Mouse (Mus musculus) forebrain, postnatal 0 days (tissue): ENCODE measurements around the gene Nr2f1. TPM values are rescaled to one million over a fixed set of nuclear protein-coding genes. Genes with fewer than 3 reads are reported as not detected.
A peak's percentile ranks its signal among the peaks of the same experiment; 100 is the strongest.

Source experiments
- ATAC-seq: fragments of 200-750 bp; cut with Nextera tagmentation; 2 replicates; pipeline ENCODE4 v1.8.0; 2017; ENCODE audit warnings: mild to moderate bottlenecking, moderate library complexity
- DNase-seq: peaks from one replicate; pipeline ENCODE4 v3.0.0-alpha.2; 2015
- H3K27ac ChIP-seq: fragments of 300-500 bp; sonication (generic); 2 replicates; pipeline ENCODE4 v1.5.1; 2014; ENCODE audit warnings: low read depth, mild to moderate bottlenecking, antibody characterized with exemption, low read length, moderate library complexity, mixed read lengths
- H3K27me3 ChIP-seq: fragments of 300-500 bp; sonication (generic); 2 replicates; pipeline ENCODE4 v1.6.1; 2014; ENCODE audit warnings: mild to moderate bottlenecking, low read length, mixed read lengths; ENCODE audit not compliant: insufficient read depth
- H3K36me3 ChIP-seq: fragments of 300-500 bp; sonication (generic); 2 replicates; pipeline ENCODE4 v1.6.1; 2014; ENCODE audit warnings: mild to moderate bottlenecking, moderate library complexity; ENCODE audit not compliant: insufficient read depth
- H3K4me1 ChIP-seq: fragments of 300-500 bp; sonication (generic); 2 replicates; pipeline ENCODE4 v1.6.1; 2014; ENCODE audit warnings: antibody characterized with exemption; ENCODE audit not compliant: insufficient read depth
- H3K4me2 ChIP-seq: fragments of 300-500 bp; sonication (generic); 2 replicates; pipeline ENCODE4 v1.6.1; 2014; ENCODE audit warnings: low read depth, mild to moderate bottlenecking, moderate library complexity
- H3K4me3 ChIP-seq: fragments of 300-500 bp; sonication (generic); 2 replicates; pipeline ENCODE4 v1.5.1; 2014; ENCODE audit warnings: low read depth, low read length, mixed read lengths
- H3K9ac ChIP-seq: fragments of 300-500 bp; sonication (generic); 2 replicates; pipeline ENCODE4 v1.6.1; 2014; ENCODE audit warnings: mild to moderate bottlenecking
- H3K9me3 ChIP-seq: fragments of 300-500 bp; sonication (generic); 2 replicates; pipeline ENCODE4 v1.6.1; 2016; ENCODE audit warnings: low read length
- CTCF ChIP-seq: sonication (generic); IDR thresholded peaks from 2 replicates; pipeline ENCODE4 v1.5.1; 2016; ENCODE audit warnings: antibody characterized with exemption, control low read depth, low read depth
- WGBS: fragments of 180-500 bp; shearing (Covaris S2); extraction: QIAGEN DNeasy Blood & Tissue Kit; methylation state at CpG from one replicate; pipeline ENCODE4 v1.1.7; 2014; 5-methylcytosine and 5-hydroxymethylcytosine counted together
- polyA plus RNA-seq: library from polyadenylated mRNA; unstranded; fragments of >200 nt; fragmentation: Nextera tagmentation; extraction: Ambion mirVana; gene quantifications from 2 replicates; pipeline ENCODE4 v1.2.1, GENCODE M21; 2015
- total RNA-seq: library from RNA; depleted of rRNA; stranded (reverse); fragments of >200 nt; gene quantifications from 2 replicates; pipeline ENCODE4 v1.2.3, GENCODE M21; 2014

The Nr2f1 gene
- total and polyA plus RNA-seq, 2 experiments from 2014 or later, result 89.1 to 250 TPM

- no peak for TF ChIP-seq CTCF
- Histone ChIP-seq H3K4me3 (peak overlapping the region; percentile 34), H3K4me2 (peak overlapping the region; percentile 54), H3K36me3 (no peaks in the 10 kb centered on the region), H3K4me1 (0 out of 2 replicates have a peak, but pooled peaks cover 5% of the 10 kb centered on the region), H3K9me3 (no peaks in the 10 kb centered on the region), H3K27me3 (0 out of 2 replicates have a peak, but pooled peaks cover 5% of the 10 kb centered on the region), H3K9ac (peak overlapping the region; percentile 54), H3K27ac (peak overlapping the region; percentile 83)
- DNase-seq, result peak; percentile 69
- ATAC-seq, result peak; percentile 28
- 5% methylated on average over 38 of the region's 38 CpGs for WGBS
Observed at GRCm38 (mm10) chr13:78179312-78180097, 20.1 kb downstream of the Nr2f1 start.

GRCm38 (mm10) chr13:78178771-78179170, 20.8 kb downstream of the Nr2f1 start:
- Histone ChIP-seq H3K4me3 (peak overlapping the region; percentile 34), H3K27ac (peak overlapping the region; percentile 83), H3K4me2 (peak overlapping the region; percentile 54), H3K4me1 (0 out of 2 replicates have a peak, but pooled peaks cover 5% of the 10 kb centered on the region), H3K9ac (peak overlapping the region; percentile 54), H3K27me3 (peaks cover 9% of the 10 kb centered on the region), H3K36me3 (no peaks in the 10 kb centered on the region), H3K9me3 (no peaks in the 10 kb centered on the region)
- no peak for TF ChIP-seq CTCF
- ATAC-seq (no peak), DNase-seq (peak; percentile 46)
- WGBS, result 15% methylated on average over 5 of the region's 5 CpGs

- no peak for TF ChIP-seq CTCF
- Histone ChIP-seq H3K27ac (0 out of 2 replicates have a peak overlapping the region, but pooled peaks have one; percentile 83), H3K4me2 (peak overlapping the region; percentile 19; the same call in 1 of the 2 replicates), H3K4me1 (0 out of 2 replicates have a peak, but pooled peaks cover 5% of the 10 kb centered on the region), H3K9me3 (no peaks in the 10 kb centered on the region), H3K9ac (peak overlapping the region; percentile 31), H3K4me3 (no peak overlapping the region), H3K27me3 (peaks cover 9% of the 10 kb centered on the region), H3K36me3 (no peaks in the 10 kb centered on the region)
- 23% methylated on average over 1 of the region's 1 CpGs for WGBS
- peak; percentile 40 for DNase-seq
- ATAC-seq, result no peak
Observed at GRCm38 (mm10) chr13:78178021-78178420, 21.5 kb downstream of the Nr2f1 start.

GRCm38 (mm10) chr13:78177381-78177950, 22.1 kb downstream of the Nr2f1 start:
- no peak overlapping the region for H3K4me2 ChIP-seq
- WGBS, result 27% methylated on average over 5 of the region's 5 CpGs

GRCm38 (mm10) chr13:78175821-78176380, 23.7 kb downstream of the Nr2f1 start:
- H3K9ac ChIP-seq, result peak overlapping the region; percentile 28
- no peaks in the 10 kb centered on the region for H3K36me3 ChIP-seq
- TF ChIP-seq CTCF, result peak; percentile 76
- H3K4me3 ChIP-seq, result no peak overlapping the region
- H3K27ac ChIP-seq, result peak overlapping the region; percentile 70; the same call in 1 of the 2 replicates
- ATAC-seq (peak; percentile 54), DNase-seq (peak; percentile 85)
- no peaks in the 10 kb centered on the region for H3K9me3 ChIP-seq
- 1% methylated on average over 8 of the region's 8 CpGs for WGBS
- H3K4me2 ChIP-seq, result peak overlapping the region; percentile 31
- peaks cover 14% of the 10 kb centered on the region for H3K27me3 ChIP-seq
- H3K4me1 ChIP-seq, result no peaks in the 10 kb centered on the region

More at GRCm38 (mm10) chr13:78177381-78177950, 22.1 kb downstream of the Nr2f1 start:
- H3K27me3 ChIP-seq, result peaks cover 14% of the 10 kb centered on the region
- DNase-seq (peak; percentile 42), ATAC-seq (no peak)
- no peak for TF ChIP-seq CTCF
- H3K4me3 ChIP-seq, result no peak overlapping the region
- 0 out of 2 replicates have a peak, but pooled peaks cover 3% of the 10 kb centered on the region for H3K4me1 ChIP-seq
- no peak overlapping the region for H3K27ac ChIP-seq
- no peaks in the 10 kb centered on the region for H3K9me3 ChIP-seq
- no peaks in the 10 kb centered on the region for H3K36me3 ChIP-seq
- no peak overlapping the region for H3K9ac ChIP-seq

GRCm38 (mm10) chr13:78174891-78175290, 24.7 kb downstream of the Nr2f1 start:
- H3K9me3 ChIP-seq, result no peaks in the 10 kb centered on the region
- H3K27ac ChIP-seq, result no peak overlapping the region
- no peak for ATAC-seq
- H3K27me3 ChIP-seq, result peaks cover 14% of the 10 kb centered on the region
- H3K4me1 ChIP-seq, result no peaks in the 10 kb centered on the region
- no peak overlapping the region for H3K4me3 ChIP-seq
- H3K36me3 ChIP-seq, result no peaks in the 10 kb centered on the region
- no peak overlapping the region for H3K9ac ChIP-seq
- no peak overlapping the region for H3K4me2 ChIP-seq
- TF ChIP-seq CTCF, result no peak
- DNase-seq, result peak; percentile 36
- 44% methylated on average over 1 of the region's 1 CpGs for WGBS

- no peak overlapping the region for H3K27ac ChIP-seq
- TF ChIP-seq CTCF, result no peak
- WGBS, result 19% methylated on average over 3 of the region's 3 CpGs
Observed at GRCm38 (mm10) chr13:78174191-78174590, 25.4 kb downstream of the Nr2f1 start.

More at GRCm38 (mm10) chr13:78174191-78174590, 25.4 kb downstream of the Nr2f1 start:
- no peak overlapping the region for H3K9ac ChIP-seq
- ATAC-seq (no peak), DNase-seq (no peak)
- no peaks in the 10 kb centered on the region for H3K36me3 ChIP-seq
- peaks cover 20% of the 10 kb centered on the region for H3K27me3 ChIP-seq
- no peak overlapping the region for H3K4me3 ChIP-seq
- H3K9me3 ChIP-seq, result no peaks in the 10 kb centered on the region
- no peaks in the 10 kb centered on the region for H3K4me1 ChIP-seq
- H3K4me2 ChIP-seq, result no peak overlapping the region
